Mouse (Mus musculus) testis, postnatal 10 days (tissue): ENCODE measurements at regions not wholly inside any gene's neighbourhood (a gene's known extent, or its start where the extent isn't known, plus 50 kb on each side); places are given as distances from the start of the nearest gene placed in this dataset.
A peak's percentile ranks its signal among the peaks of the same experiment; 100 is the strongest.

Source experiments
- DNase-seq: peaks from one replicate; pipeline ENCODE4 v3.0.0; 2021; ENCODE audit warnings: low spot score

DNA sequence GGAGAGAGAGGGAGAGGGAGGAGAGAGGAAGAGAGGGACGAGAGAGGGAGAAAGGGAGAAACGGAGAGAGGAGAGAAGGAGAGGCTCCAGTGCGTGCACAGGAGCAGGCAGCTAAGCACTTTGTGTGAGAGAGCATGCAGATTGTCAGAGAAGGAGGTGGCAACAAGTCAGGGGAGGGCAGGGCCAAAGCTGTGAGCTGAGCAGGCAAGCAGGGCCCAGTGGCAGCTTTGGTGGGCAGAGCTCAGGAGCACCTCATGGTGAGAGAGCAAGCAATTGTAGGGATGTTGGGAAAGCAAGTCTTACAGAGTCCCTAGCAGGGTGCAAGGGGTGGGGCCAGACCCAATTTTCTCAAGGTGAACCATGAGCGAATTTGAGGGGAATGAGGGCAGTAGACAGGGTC, 234.3 kb upstream of the Hey2 start:
- no peak for DNase-seq

DNA sequence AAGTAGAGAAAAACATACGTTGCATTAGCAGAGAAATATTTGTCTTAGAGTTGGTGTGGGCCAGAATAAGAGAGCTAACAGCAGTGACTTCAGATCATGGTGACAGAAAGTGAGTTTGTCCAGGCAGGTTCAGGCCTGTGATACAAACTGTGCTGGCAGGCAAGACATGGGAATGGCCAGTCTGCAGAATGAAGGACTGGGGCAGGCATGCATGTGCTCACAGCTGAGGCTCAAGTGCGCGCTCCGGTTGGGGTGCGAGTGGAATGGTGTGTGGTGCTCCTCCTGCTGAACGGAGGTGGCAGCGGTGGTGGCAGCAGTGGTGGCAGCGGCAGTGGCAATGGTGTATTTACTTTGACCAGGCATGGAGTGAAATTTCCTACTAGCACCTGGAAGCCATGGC, 233.8 kb upstream of the Hey2 start:
- no peak for DNase-seq

DNA sequence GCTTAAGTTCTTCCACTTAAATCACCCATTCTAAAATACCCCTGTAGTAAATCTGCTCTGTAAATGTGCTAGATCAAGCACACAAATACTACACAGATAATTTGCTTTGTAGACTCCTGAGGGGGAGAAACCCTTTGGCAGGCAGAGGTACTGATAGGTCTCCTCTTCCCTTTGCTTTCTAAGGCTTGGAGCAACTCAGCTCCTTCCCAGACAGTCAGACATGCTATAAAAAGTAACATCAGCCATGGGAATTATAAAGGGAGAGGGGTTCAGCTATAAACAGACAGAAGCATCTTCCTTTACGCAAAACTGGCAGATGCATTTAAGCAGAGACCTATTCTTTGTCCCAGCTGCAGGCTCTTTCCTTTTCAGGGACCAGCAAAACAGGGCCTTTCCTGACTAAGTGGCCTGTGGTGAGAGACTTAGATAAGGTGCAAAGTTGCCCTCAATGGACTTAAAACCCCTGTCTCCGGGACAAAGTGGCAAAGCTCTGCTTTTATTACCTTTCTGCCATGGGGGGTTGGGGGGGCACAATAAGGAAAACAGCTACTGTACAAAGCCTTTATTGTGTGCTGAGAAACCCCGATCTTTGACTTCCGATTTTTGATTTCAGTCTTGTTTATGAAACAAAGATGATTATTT, 231.5 kb upstream of the Hey2 start:
- DNase-seq, result no peak

DNA sequence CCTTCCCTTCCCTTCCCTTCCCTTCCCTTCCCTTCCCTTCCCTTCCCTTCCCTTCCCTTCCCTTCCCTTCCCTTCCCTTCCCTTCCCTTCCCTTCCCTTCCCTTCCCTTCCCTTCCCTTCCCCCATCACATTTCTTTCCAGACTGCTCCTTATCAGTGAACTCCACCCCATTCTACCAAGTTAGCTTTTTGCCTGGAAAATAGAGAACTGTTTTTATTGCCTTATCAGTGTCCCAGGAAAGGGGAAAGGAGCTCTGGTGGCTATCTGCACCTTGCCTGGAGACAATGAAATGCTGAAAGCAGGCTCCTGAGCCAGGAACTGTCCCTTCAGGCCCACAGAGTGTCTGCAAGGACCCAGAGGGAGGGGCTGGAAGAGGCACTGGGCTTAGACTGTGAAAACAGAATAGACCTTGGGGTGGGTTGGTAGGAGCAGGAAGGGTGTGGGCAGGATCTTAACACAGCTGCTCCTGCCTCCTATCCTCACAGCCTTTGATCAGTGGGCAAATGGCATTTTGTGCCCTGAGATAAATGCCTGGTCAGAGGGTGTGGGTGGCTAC, 226.1 kb upstream of the Hey2 start:
- DNase-seq, result no peak

DNA sequence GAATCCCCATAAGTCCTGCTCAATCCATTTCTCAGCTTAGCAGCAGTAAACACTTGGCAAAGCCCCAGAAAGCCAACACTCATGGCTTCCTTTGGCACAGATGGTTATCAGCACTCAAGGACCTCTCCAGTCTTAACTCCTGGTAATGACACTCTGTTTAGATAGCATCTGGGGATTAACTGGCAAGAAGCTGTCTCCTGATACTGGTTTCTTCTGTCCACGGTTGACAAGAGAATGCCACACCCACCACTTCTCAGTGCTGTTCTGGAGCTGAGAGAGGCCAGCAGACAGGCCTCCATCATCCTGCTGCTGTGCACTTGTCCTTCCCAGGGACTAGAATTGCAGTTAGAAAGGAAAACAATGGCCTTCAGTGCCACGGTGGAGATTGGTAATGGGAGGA, 220.1 kb upstream of the Hey2 start:
- DNase-seq, result no peak

DNA sequence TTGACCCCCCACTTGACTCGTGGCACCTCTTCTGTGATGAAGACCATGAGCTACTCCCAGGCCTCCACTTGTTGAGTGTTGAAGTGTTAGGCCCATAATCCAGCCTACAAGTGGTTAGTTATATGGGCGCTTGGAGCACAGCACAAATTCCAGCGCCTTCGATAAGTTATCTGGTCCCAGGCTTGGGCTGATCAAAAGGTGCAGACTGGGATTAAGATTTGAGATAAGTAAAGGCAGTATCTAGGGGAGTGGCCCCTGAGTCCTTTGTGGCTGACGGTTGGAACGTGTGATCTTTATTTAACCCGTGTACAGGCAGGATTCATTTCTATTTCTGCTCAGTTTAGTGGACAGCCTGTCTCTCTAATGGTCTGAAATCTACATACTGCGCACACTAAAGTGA, 210.7 kb upstream of the Hey2 start:
- no peak for DNase-seq

DNA sequence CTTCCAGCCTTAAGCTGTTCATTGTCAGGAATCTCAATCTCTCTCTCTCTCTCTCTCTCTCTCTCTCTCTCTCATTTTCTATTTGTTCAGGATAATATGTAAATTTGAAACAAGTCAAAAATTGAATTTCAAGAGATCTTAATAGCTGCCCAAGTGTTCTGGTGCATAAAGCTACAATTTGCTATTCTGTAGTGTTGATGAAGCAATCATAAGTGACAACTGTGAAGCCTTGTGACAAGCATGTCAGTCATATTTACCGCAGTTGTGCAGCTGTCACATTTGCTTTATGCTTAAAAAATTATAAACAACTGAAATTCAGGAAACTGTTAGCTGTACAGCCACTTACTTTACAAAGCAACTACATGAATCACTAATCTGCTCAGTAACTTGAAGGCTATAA, 208.6 kb upstream of the Hey2 start:
- DNase-seq, result no peak

DNA sequence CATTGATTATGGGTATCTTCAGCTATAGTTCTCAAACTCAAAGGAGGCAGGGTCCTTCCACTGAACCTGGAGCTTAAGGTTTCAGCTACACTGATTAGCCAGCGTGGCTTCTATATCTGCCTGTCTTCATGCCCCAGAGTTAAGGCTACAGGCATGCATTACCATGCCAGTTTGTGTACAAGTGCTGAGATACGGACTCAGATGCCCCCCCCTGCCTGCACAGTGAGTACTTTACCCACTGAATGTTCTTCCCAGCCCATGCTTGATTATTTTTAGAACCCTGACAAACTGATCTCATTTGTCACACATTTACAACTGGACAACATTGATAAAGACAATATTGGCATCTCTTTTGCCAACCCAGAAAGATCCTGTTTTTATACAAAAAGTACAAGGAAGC, 206.8 kb upstream of the Hey2 start:
- no peak for DNase-seq

DNA sequence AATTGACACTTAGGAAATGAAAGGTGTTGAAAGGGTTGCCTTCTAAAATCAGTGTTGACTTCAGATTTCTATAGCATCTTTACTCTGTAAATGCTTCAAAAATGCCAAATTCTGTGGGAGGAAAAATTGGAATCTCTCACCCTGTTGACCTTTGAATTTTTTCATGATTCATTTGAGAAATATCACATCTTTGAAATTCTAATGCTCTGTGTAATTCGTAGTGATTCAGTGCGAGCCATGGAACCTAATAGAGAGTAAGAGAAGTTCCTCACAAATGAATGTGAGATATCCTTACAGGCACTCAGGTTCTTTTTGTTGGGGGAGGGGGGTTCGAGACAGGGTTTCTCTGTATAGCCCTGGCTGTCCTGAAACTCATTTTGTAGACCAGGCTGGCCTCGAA, 193.0 kb upstream of the Hey2 start:
- no peak for DNase-seq

DNA sequence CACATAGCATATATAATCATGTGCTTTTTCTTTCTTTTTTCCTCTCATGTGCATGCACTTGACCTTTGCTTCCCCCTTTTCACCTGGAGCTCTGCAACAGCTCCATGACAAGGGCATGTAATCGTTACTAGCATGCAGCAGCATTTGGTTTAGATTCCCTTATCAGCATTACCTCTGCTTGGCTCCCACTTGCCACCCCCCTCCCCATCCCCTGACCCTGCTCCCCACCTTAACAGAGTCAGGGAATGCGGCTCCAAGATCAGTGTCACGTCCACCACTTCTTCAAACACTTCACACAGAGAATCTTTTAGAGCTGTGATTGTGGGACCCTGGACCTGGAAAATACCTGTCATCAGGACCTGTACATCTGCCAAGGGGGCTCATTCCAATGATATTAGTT, 192.2 kb upstream of the Hey2 start:
- DNase-seq, result no peak

DNA sequence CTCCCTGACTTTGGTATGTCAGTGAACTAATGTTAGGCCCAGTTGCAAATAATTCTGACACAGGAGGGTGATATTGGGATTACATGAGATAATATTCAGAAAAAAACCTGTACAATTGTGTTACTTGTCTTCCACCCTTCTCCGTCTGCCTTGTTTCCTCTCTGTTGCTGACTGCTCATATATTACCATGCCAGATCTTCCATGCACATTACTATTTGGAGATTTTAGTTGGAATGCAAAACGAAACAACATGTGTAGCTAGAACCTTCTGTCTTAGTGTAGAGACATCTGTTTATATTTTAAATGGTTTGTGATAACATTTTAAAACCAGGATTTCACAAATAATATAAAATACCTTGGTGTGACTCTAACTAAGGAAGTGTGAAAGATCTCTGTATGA, 188.1 kb upstream of the Hey2 start:
- no peak for DNase-seq

DNA sequence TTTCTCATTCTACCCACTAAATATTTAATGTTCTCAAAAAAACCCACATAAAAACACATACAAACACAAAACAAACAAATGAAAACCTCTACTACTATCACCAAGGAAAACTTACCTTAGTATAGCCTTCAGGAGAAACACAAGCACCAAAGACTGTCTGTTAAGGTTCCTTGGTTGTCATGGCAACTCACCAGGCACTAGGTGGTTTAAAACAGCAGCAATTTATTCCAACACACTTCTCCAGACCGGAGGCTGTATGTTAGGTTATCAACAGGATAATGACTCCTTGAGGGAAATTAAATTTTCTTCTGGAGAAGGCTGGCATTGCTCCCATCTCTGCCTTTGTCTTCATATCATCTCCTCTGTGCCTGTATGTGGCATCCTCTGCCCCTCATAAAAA, 183.8 kb upstream of the Hey2 start:
- no peak for DNase-seq

DNA sequence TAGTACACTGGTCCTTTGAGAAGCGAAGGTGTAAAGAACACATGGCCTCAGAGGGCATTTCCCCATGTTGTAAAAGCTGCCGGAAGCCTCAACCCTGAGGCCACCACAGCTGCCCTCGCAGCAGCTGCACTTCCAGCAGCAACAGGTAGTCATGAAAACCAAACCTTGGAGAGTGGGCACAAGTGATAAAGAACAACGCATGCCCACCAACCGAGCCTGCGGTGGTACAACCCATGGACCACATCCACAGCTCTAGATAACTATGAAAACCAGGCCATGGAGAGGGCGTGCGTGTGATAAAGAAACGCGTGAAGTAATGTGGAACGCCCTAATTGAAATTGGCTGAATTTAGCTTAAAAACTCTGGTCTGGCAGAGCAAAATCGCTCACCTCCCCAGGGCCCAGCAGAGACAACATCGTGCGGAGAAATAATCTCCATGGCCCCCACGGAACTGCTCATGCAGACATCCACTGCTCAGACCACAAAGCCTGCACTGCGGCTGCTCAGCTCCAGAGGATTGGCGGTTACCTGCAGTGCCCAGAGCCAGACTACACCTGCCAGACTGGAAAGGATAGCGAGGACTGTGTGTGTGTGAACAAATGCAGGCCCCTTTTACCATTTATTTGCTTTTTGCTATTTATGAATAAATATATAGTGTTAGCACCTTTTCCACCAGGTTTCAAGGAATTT, 170.2 kb upstream of the Hey2 start:
- DNase-seq, result no peak

DNA sequence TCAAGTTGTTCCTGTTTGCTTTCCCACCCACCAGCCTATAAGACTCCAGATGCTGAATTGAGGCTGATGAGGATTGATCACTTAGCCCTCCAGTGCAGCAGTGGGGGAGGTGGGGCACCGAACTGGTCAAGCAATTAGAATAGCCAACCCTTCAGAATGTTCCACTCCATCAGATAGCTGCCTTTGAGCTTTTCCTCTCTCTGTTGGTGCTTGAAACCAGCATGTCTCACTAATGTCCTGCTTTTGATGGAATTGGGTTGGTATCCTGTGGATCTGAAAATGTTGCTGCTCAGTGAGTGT, 167.3 kb upstream of the Hey2 start:
- DNase-seq, result no peak

DNA sequence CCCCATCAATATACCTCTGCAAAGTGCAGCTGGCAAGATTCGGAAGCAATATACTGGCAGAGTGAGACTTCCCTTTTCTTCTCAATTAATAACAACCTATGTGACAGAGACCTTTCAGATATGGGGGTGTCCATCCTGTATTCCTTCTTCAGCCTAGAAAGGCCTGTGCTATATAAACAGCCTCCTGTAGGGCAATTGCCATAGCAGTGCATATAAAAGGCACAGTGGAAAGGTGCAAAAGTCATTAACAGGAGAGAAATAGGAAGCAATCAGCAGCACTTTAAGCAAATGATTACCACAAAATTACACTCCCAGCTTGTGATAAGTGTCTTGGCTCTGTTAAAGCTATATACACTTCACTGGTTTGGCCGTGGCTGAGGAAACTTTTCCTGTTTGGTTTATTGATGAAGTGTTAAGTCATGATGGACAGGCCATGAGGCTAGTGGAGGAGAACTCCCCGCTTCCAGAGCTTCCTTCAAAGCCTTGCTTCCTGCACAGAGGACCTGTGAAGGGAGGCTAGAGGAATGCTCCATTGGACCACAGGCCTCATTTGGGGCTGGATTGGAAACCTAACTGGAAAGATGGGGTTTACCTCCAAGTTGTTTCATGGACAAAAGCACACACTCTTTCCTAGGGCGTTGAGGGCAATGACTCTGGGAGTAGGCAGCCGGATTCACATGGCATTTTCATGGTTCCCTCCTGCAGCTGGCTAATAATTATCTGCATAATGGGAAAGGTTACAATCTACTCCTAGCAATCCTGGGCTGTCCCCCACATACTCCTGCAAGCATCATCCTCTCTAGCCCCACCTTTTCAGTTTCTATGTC, 166.7 kb upstream of the Hey2 start:
- no peak for DNase-seq

DNA sequence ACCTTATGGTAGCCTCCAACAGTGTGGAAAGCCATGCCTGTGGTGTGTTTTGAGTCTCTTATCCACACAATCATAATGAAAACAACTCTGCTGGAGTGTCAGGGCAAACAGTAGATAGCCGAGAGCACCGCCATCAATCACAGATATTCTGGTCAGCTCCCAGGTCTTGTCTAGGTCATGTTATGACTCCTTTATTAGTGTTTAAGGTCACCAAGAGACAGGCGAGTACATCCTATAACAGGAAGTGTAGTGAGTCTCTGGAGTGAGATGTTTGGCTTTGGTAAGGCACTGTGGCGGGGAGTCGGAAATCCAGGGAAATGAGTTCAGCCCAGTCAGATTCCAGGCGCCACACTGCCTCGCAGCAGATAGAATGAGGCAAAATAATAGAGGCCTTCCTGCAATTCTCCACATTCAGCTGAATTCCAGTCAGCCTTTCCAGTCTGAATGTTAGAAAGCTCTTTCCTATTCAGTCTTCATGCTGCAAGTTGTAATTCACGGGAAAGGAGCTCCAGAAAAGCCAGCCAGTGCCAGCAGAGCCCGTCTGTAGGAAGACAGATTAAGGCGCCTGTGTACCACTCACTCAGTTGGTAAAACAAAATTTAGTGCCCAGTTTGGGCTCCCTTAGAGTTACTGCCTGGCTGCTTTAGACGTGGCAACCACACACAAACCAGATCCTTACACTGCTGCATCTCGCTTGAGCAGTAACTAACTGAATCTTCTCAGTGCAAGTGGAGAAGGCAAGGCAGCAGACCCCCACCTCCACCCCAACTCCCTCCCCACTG, 155.8 kb upstream of the Hey2 start:
- DNase-seq, result no peak

DNA sequence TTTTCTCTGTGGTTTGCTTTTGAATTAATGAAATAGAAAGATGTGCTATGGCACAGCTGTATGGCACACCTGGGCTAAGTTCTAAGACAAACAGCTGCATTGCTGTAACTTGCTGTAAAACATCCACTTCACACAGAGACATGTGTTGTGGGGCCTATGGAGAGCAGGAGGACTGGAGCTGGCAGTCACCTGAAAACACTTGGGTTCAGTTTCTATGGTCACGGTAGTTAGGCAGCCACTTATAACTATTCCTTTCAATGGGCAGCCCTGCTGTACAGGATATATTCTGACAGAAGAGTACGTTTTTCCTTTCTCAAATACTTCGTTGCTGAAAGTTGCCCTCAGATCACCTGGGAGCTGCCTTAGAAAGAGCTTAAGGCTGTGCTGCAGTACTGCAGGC, 149.6 kb upstream of the Hey2 start:
- no peak for DNase-seq

DNA sequence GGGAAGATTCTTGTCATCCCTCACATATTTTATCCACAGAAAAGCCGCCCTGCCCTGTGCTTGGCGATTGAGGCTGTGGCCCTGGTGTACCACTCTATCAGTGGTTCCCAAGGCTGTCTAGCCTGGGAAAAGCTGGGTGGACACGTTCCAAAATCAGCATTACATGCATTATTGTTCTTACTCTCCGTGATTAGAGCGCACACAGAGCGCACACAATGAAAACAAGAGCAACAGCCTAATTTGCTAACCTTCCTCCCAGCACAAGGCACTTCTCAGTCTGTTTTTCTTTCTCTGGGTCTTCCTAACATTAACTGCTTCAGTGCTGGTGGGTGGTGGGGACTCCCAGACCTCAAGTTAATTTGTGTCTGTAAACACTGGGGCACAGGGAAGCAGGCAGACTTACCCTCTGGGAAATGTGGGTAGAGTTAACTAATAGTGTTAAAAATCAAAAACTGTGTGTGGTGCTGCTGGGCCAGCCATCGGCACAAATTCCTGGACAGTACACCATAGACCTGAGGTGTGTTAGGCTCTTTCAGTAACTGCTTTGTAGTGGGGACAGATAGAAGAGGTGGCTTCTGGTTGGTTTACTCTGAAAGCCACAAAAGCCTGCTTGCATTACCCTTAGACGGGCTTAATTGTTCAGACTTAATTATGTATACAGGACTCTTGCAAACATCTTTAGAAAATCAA, 137.8 kb upstream of the Hey2 start:
- DNase-seq, result peak; percentile 41

DNA sequence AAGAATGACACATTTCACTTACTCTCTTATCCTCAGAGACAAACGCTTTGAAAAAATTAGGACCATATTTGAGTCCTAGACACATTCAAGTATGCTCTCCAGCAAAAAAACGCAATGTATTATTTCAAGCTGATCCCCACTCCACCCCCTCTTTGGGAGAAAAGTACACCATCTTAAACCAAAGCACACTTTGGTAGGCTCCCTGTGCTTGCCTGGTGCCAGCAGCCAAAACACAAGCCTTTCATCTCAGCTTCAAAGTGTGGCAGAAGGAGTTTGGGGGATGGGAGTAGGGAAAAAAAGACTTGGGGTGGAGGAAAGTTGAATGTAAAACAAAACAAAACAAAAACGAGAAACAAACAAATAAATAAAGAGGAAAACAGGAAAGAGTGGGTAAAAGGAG, 137.2 kb upstream of the Hey2 start:
- DNase-seq, result no peak

DNA sequence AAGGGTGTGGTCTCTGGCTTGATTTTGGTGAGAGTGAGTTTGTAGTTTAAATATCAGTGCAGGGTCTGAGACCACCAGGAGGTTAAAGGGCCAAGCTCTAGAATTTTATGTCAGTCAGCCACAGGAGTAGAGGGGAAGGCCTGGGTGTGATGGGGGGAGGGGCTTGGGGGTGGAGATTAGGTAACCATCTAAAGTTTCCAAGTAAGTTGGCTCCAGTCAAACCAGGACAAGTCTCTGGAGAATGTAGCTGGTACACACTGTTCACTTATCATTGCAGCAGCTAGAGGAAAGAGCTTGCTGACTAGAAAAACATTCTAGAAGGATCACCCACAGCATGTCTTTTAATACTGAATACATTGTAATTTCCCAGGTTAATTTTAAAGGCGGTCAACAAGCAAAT, 123.6 kb upstream of the Hey2 start:
- DNase-seq, result no peak

DNA sequence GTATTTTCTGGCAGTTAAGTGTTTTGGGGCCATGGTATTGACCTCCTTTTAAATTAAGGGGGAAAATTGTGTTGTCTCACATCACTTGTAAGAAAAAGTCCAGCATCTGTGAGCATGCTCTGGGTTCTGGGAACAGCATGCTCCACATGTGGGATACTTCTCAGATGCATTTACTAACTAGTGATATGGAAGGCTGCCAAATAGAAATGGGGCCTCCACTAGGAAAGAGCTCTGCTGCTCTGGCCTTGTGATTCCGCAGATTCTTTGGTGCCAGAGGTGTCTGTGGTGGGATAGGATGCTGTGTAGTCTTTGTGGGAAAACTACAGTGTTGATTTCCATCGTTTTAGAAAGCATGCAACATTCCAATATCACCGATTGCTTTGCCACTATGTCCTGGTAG, 111.2 kb upstream of the Hey2 start:
- no peak for DNase-seq

DNA sequence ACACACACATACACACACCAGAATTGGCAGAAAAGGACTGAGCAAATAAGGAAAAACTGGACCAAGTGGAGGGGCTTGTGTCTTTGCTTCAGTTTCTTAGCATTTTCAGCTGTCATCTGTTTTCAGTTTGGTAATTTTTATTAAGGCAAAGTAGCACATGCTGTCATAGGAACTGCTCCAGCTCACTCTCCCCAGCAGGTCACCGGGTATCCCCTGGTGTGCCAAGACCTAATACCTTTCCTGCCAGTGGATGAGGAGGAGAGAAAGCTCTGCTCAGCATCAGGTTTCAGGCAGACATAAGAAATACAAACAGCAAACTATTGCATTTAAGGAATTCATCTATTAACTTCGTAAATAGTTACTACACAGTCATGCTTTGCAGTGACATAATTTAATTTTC, 109.8 kb upstream of the Hey2 start:
- no peak for DNase-seq
